In the genomic region with DNA sequence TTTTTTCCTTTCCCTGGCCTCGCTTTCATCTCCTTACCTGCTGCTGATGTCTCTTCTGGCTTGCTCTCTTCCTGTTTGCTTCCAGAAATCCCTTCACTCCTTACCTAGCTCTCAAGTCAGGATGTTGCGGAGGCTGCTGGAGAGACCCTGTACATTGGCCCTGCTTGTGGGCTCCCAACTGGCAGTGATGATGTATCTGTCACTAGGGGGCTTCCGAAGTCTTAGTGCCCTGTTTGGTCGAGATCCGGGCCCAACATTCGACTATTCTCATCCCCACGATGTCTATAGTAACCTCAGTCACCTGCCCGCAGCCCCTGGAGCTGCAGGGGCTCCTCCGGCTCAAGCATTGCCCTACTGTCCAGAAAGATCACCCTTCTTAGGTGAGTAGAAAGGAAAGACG, we compare ENCODE assay signal across 8 mouse cellular contexts. TPM values are rescaled to one million over a fixed set of nuclear protein-coding genes. Genes with fewer than 3 reads are reported as not detected.
DNase-seq lines count a peak whose midpoint lies in the region; ATAC-seq lines count a peak whose summit lies in the region.

No protein-coding gene starts in this region.

- H3K9me3 ChIP-seq in heart, embryonic 11.5 days (replicated peaks; ENCODE audit: control insufficient read depth, low read length): no peaks in the 10 kb centered on the region
- no peaks in the 10 kb centered on the region for H3K9me3 ChIP-seq in midbrain, embryonic 10.5 days (replicated peaks)
- H3K9me3 ChIP-seq in midbrain, embryonic 11.5 days (ENCODE audit: control insufficient read depth, low read length): no peaks in the 10 kb centered on the region
- H3K9me3 ChIP-seq in liver, embryonic 12.5 days (replicated peaks): no peaks in the 10 kb centered on the region

- peaks cover 11% of the 10 kb centered on the region for H3K4me1 ChIP-seq in heart, embryonic 11.5 days (ENCODE audit: control insufficient read depth, insufficient read depth, low read length)
- H3K4me1 ChIP-seq in midbrain, embryonic 10.5 days: peaks cover 25% of the 10 kb centered on the region
- peaks cover 10% of the 10 kb centered on the region for H3K4me1 ChIP-seq in midbrain, embryonic 11.5 days (ENCODE audit: control insufficient read depth, insufficient read depth, low read length)
- H3K4me1 ChIP-seq in liver, embryonic 12.5 days: peaks cover 58% of the 10 kb centered on the region

- ATAC-seq in heart, embryonic 11.5 days (replicated peaks; ENCODE audit: insufficient number of reproducible peaks, low FRiP score, low TSS enrichment): no peak
- ATAC-seq in midbrain, embryonic 11.5 days (ENCODE audit: low FRiP score): no peak
- no peak for ATAC-seq in liver, embryonic 12.5 days
- ATAC-seq in CD4-positive, CD25-positive, alpha-beta regulatory T cell, adult 4 months: no peak

- peak overlapping the region; percentile 10 for H3K4me3 ChIP-seq in heart, embryonic 11.5 days (ENCODE audit: low read depth, low read length)
- H3K4me3 ChIP-seq in midbrain, embryonic 10.5 days: peak overlapping the region; percentile 86; the same call in 1 of the 2 replicates
- no peak overlapping the region for H3K4me3 ChIP-seq in midbrain, embryonic 11.5 days (ENCODE audit: low read depth, low read length)
- H3K4me3 ChIP-seq in liver, embryonic 12.5 days: peak overlapping the region; percentile 86

- WGBS in heart, embryonic 11.5 days (ENCODE audit: insufficient replicate concordance): 69% methylated on average over 10 of the region's 10 CpGs
- 79% methylated on average over 10 of the region's 10 CpGs for WGBS in midbrain, embryonic 10.5 days
- 79% methylated on average over 10 of the region's 10 CpGs for WGBS in midbrain, embryonic 11.5 days
- 40% methylated on average over 10 of the region's 10 CpGs for WGBS in liver, embryonic 12.5 days (ENCODE audit: insufficient replicate concordance)

- no peak overlapping the region for H3K9ac ChIP-seq in heart, embryonic 11.5 days (ENCODE audit: low read depth, low read length)
- H3K9ac ChIP-seq in midbrain, embryonic 11.5 days (ENCODE audit: low read length): no peak overlapping the region
- H3K9ac ChIP-seq in liver, embryonic 12.5 days: peak overlapping the region; percentile 86

- no peak for DNase-seq in heart, adult 9 months (ENCODE audit: low spot score in 2 of 2)
- no peak for DNase-seq in midbrain, embryonic 10.5 days (ENCODE audit: low spot score)
- DNase-seq in midbrain, embryonic 11.5 days (ENCODE audit: low spot score, missing footprints): no peak
- DNase-seq in adrenal gland, adult (ENCODE audit: inconsistent age in 2 of 2, low spot score in 1 of 2): no peak
- no peak for DNase-seq in cerebellum, adult 9-11 months

- H3K4me2 ChIP-seq in heart, embryonic 11.5 days: peak overlapping the region; percentile 83
- H3K4me2 ChIP-seq in midbrain, embryonic 11.5 days: no peak overlapping the region
- H3K4me2 ChIP-seq in liver, embryonic 12.5 days: peak overlapping the region; percentile 95

- no peaks in the 10 kb centered on the region for H3K27me3 ChIP-seq in heart, embryonic 11.5 days (ENCODE audit: control insufficient read depth, insufficient read depth, low read length)
- no peaks in the 10 kb centered on the region for H3K27me3 ChIP-seq in midbrain, embryonic 10.5 days (ENCODE audit: low read depth, poor library complexity, severe bottlenecking)
- H3K27me3 ChIP-seq in midbrain, embryonic 11.5 days (ENCODE audit: control insufficient read depth, insufficient read depth, low read length): no peaks in the 10 kb centered on the region
- H3K27me3 ChIP-seq in liver, embryonic 12.5 days (replicated peaks): no peaks in the 10 kb centered on the region

- H3K27ac ChIP-seq in heart, embryonic 11.5 days (ENCODE audit: low read depth, low read length): no peak overlapping the region
- H3K27ac ChIP-seq in midbrain, embryonic 10.5 days (replicated peaks): no peak overlapping the region
- H3K27ac ChIP-seq in midbrain, embryonic 11.5 days (ENCODE audit: low read depth, low read length): no peak overlapping the region
- H3K27ac ChIP-seq in liver, embryonic 12.5 days: peak overlapping the region; percentile 76

- peaks cover 27% of the 10 kb centered on the region for H3K36me3 ChIP-seq in heart, embryonic 11.5 days (ENCODE audit: control insufficient read depth, insufficient read depth, low read length)
- H3K36me3 ChIP-seq in midbrain, embryonic 10.5 days: peaks cover 52% of the 10 kb centered on the region
- peaks cover 11% of the 10 kb centered on the region for H3K36me3 ChIP-seq in midbrain, embryonic 11.5 days (ENCODE audit: control insufficient read depth, insufficient read depth, low read length)
- H3K36me3 ChIP-seq in liver, embryonic 12.5 days: peaks cover 51% of the 10 kb centered on the region

RNA-seq across cellular contexts. Expression of a gene that starts 1.5 kb away (rescaled TPM):
- 48.4 and 49.4 TPM in 2 replicates for polyA plus RNA-seq in heart, embryonic 11.5 days (2014; fragmentation: Nextera tagmentation; extraction: Ambion mirVana)
- 63.5 and 69.5 TPM in 2 replicates for polyA plus RNA-seq in midbrain, embryonic 10.5 days (2016; fragmentation: Nextera tagmentation; extraction: Ambion mirVana)
- 49.5 and 58.4 TPM in 2 replicates for polyA plus RNA-seq in midbrain, embryonic 11.5 days (2014; fragmentation: Nextera tagmentation; extraction: Ambion mirVana)
- polyA plus RNA-seq in liver, embryonic 12.5 days (2016; fragmentation: Nextera tagmentation; extraction: Ambion mirVana): 29.9 and 35.8 TPM in 2 replicates
- 10 to 100 TPM; 56.0 to 93.6 TPM for polyA plus RNA-seq in CD4-positive, CD25-positive, alpha-beta regulatory T cell, adult 4 months (2017; shearing (Covaris generic))

RNA-seq across cellular contexts. Expression of a gene that starts 9.4 kb away (rescaled TPM):
- polyA plus RNA-seq in heart, embryonic 11.5 days (2014; fragmentation: Nextera tagmentation; extraction: Ambion mirVana): 59.9 and 60.7 TPM in 2 replicates
- polyA plus RNA-seq in midbrain, embryonic 10.5 days (2016; fragmentation: Nextera tagmentation; extraction: Ambion mirVana): 53.0 and 63.9 TPM in 2 replicates
- 54.1 and 56.3 TPM in 2 replicates for polyA plus RNA-seq in midbrain, embryonic 11.5 days (2014; fragmentation: Nextera tagmentation; extraction: Ambion mirVana)
- polyA plus RNA-seq in liver, embryonic 12.5 days (2016; fragmentation: Nextera tagmentation; extraction: Ambion mirVana): 199 and 207 TPM in 2 replicates
- polyA plus RNA-seq in CD4-positive, CD25-positive, alpha-beta regulatory T cell, adult 4 months (2017; shearing (Covaris generic)): 100 to 1,000 TPM in 1 of 2 experiments, 10 to 100 TPM in 1; 70.8 to 108 TPM

RNA-seq across cellular contexts. Expression of a gene that starts 16.2 kb away (rescaled TPM):
- polyA plus RNA-seq in heart, embryonic 11.5 days (2014; fragmentation: Nextera tagmentation; extraction: Ambion mirVana): 51.2 TPM in 2 replicates
- 102 and 109 TPM in 2 replicates for polyA plus RNA-seq in midbrain, embryonic 10.5 days (2016; fragmentation: Nextera tagmentation; extraction: Ambion mirVana)
- polyA plus RNA-seq in midbrain, embryonic 11.5 days (2014; fragmentation: Nextera tagmentation; extraction: Ambion mirVana): 84.7 and 88.6 TPM in 2 replicates
- polyA plus RNA-seq in liver, embryonic 12.5 days (2016; fragmentation: Nextera tagmentation; extraction: Ambion mirVana): 36.2 and 38.6 TPM in 2 replicates
- polyA plus RNA-seq in CD4-positive, CD25-positive, alpha-beta regulatory T cell, adult 4 months (2017; shearing (Covaris generic)): 10 to 100 TPM; 22.6 to 27.9 TPM

RNA-seq across cellular contexts. Expression of a gene that starts 20.4 kb away (rescaled TPM):
- 446 and 471 TPM in 2 replicates for polyA plus RNA-seq in heart, embryonic 11.5 days (2014; fragmentation: Nextera tagmentation; extraction: Ambion mirVana)
- 267 and 268 TPM in 2 replicates for polyA plus RNA-seq in midbrain, embryonic 10.5 days (2016; fragmentation: Nextera tagmentation; extraction: Ambion mirVana)
- polyA plus RNA-seq in midbrain, embryonic 11.5 days (2014; fragmentation: Nextera tagmentation; extraction: Ambion mirVana): 232 and 274 TPM in 2 replicates
- polyA plus RNA-seq in liver, embryonic 12.5 days (2016; fragmentation: Nextera tagmentation; extraction: Ambion mirVana): 160 and 167 TPM in 2 replicates
- polyA plus RNA-seq in CD4-positive, CD25-positive, alpha-beta regulatory T cell, adult 4 months (2017; shearing (Covaris generic)): 100 to 1,000 TPM; 115 to 119 TPM

RNA-seq across cellular contexts. Expression of a gene that starts 21.4 kb away (rescaled TPM):
- 1.5 and 1.7 TPM in 2 replicates for polyA plus RNA-seq in heart, embryonic 11.5 days (2014; fragmentation: Nextera tagmentation; extraction: Ambion mirVana)
- 9.9 and 10.9 TPM in 2 replicates for polyA plus RNA-seq in midbrain, embryonic 10.5 days (2016; fragmentation: Nextera tagmentation; extraction: Ambion mirVana)
- 4.0 and 4.4 TPM in 2 replicates for polyA plus RNA-seq in midbrain, embryonic 11.5 days (2014; fragmentation: Nextera tagmentation; extraction: Ambion mirVana)
- 0.61 and 0.72 TPM in 2 replicates for polyA plus RNA-seq in liver, embryonic 12.5 days (2016; fragmentation: Nextera tagmentation; extraction: Ambion mirVana)
- under 1 TPM in 1 of 2 experiments, not detected in 1; 0.13 TPM for polyA plus RNA-seq in CD4-positive, CD25-positive, alpha-beta regulatory T cell, adult 4 months (2017; shearing (Covaris generic))
